8 mouse cellular contexts compared by ENCODE assay signal in the genomic region with DNA sequence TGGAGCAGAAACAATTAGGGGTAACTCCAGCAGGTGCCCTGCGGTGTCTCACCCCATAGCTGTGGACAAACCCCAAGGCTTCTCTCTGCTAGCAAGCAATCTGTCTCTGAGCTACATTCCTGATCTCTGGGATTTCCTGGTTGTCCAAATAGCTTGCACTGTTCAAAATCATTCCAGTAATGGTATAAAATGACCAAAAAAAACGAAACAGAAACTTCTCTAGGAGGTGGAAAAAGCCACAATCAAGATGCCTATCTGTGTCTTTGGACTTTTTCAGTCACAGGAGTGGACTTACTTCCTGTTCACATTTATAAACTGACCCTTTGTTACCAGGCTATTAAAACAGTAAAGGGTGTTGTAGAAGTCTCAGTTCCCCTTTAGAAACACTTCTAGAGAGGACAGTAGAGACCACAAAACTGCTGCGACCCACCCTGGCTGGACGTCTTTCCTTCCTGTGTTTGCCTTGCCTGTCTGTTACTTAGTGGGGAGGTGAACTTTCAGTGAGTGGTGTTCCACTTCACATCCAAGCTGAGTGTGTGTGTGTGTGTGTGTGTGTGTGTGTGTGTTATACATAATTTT. TPM values are rescaled to one million over a fixed set of nuclear protein-coding genes. Genes with fewer than 3 reads are reported as not detected.
A peak's percentile ranks its signal among the peaks of the same experiment; 100 is the strongest.
DNase-seq lines count a peak whose midpoint lies in the region; ATAC-seq and TF ChIP-seq lines count a peak whose summit lies in the region.
"Had no signal": no experiment of that assay in that cellular context is flagged by ENCODE, and none has a peak within 500 bp of the region (broad histone marks: within the 10 kb centered on the region; RNA-seq: fewer than 3 reads in every experiment).

No protein-coding gene starts in this region.

- H3K9ac ChIP-seq in lung, embryonic 16.5 days (ENCODE audit: low read length): no peak overlapping the region; the same call in 1 of the 2 replicates
- no peak overlapping the region for H3K9ac ChIP-seq in forebrain, embryonic 16.5 days (replicated peaks; ENCODE audit: low read depth, low read length)
- H3K9ac ChIP-seq in liver, postnatal 0 days (replicated peaks): no peak overlapping the region
- H3K9ac ChIP-seq in stomach, embryonic 16.5 days (ENCODE audit: low read length): no peak overlapping the region

- 43% methylated on average over 4 of the region's 4 CpGs for WGBS in lung, embryonic 16.5 days
- 82% methylated on average over 4 of the region's 4 CpGs for WGBS in forebrain, embryonic 16.5 days
- 28% methylated on average over 4 of the region's 4 CpGs for WGBS in liver, postnatal 0 days (ENCODE audit: insufficient replicate concordance)
- 55% methylated on average over 4 of the region's 4 CpGs for WGBS in stomach, embryonic 16.5 days

- no peaks in the 10 kb centered on the region for H3K36me3 ChIP-seq in lung, embryonic 16.5 days (ENCODE audit: control insufficient read depth, insufficient read depth, low read length)
- H3K36me3 ChIP-seq in forebrain, embryonic 16.5 days (ENCODE audit: control insufficient read depth, insufficient read depth): no peaks in the 10 kb centered on the region
- H3K36me3 ChIP-seq in liver, postnatal 0 days (replicated peaks; ENCODE audit: insufficient read depth, low read length): no peaks in the 10 kb centered on the region
- no peaks in the 10 kb centered on the region for H3K36me3 ChIP-seq in stomach, embryonic 16.5 days (ENCODE audit: control insufficient read depth, insufficient read depth, low read length)

- H3K4me2 ChIP-seq in lung, embryonic 16.5 days (ENCODE audit: low read depth, low read length): no peak overlapping the region
- peak overlapping the region; percentile 75 for H3K4me2 ChIP-seq in forebrain, embryonic 16.5 days (ENCODE audit: low read length)
- H3K4me2 ChIP-seq in liver, postnatal 0 days (ENCODE audit: low read depth, low read length): peak overlapping the region; percentile 61
- peak overlapping the region; percentile 51 for H3K4me2 ChIP-seq in stomach, embryonic 16.5 days (ENCODE audit: low read depth, low read length)

- TF ChIP-seq EP300 in liver, postnatal 0 days (IDR thresholded peaks at IDR 0.05; ENCODE audit: low read depth): no peak

- no peak overlapping the region for H3K4me3 ChIP-seq in lung, embryonic 16.5 days (ENCODE audit: low read length)
- H3K4me3 ChIP-seq in forebrain, embryonic 16.5 days (replicated peaks; ENCODE audit: low read length): peak overlapping the region; percentile 53; the same call in 1 of the 2 replicates
- H3K4me3 ChIP-seq in liver, postnatal 0 days (ENCODE audit: low read depth, low read length): peak overlapping the region; percentile 11; the same call in 1 of the 2 replicates
- peak overlapping the region; percentile 22; the same call in 1 of the 2 replicates for H3K4me3 ChIP-seq in stomach, embryonic 16.5 days (replicated peaks; ENCODE audit: low read length)

- H3K27ac ChIP-seq in lung, embryonic 16.5 days (ENCODE audit: low read length): no peak overlapping the region
- no peak overlapping the region for H3K27ac ChIP-seq in forebrain, embryonic 16.5 days (ENCODE audit: low read length)
- peak overlapping the region; percentile 40; the same call in 1 of the 2 replicates for H3K27ac ChIP-seq in liver, postnatal 0 days (ENCODE audit: low read depth)
- H3K27ac ChIP-seq in stomach, embryonic 16.5 days (ENCODE audit: low read length): no peak overlapping the region

- H3K27me3 ChIP-seq in lung, embryonic 16.5 days (ENCODE audit: control insufficient read depth, insufficient read depth, low read depth, low read length): no peaks in the 10 kb centered on the region
- H3K27me3 ChIP-seq in forebrain, embryonic 16.5 days (replicated peaks; ENCODE audit: control insufficient read depth, insufficient read depth, low read length): peaks cover 4% of the 10 kb centered on the region; the same call in 1 of the 2 replicates
- H3K27me3 ChIP-seq in liver, postnatal 0 days (ENCODE audit: insufficient read depth, low read length): no peaks in the 10 kb centered on the region
- H3K27me3 ChIP-seq in stomach, embryonic 16.5 days (ENCODE audit: control insufficient read depth, insufficient read depth, low read length): 0 out of 2 replicates have a peak, but pooled peaks cover 3% of the 10 kb centered on the region

- TF ChIP-seq CTCF in liver, postnatal 0 days (IDR thresholded peaks at IDR 0.05; ENCODE audit: low read depth): no peak

- DNase-seq in lung, postnatal 4 days: no peak
- no peak for DNase-seq in liver, postnatal 0 days
- no peak for DNase-seq in layer of hippocampus, postnatal 36 days
- DNase-seq in right cerebral cortex, postnatal 14 days: no peak

- ATAC-seq in lung, embryonic 16.5 days (ENCODE audit: low read depth): 0 out of 2 replicates have a peak, but pooled peaks have one; percentile 5
- no peak for ATAC-seq in forebrain, embryonic 16.5 days
- no peak for ATAC-seq in liver, postnatal 0 days
- ATAC-seq in stomach, embryonic 16.5 days (ENCODE audit: insufficient read depth, low FRiP score): no peak

- H3K9me3 ChIP-seq in lung, embryonic 16.5 days (ENCODE audit: control insufficient read depth, low read length): no peaks in the 10 kb centered on the region
- no peaks in the 10 kb centered on the region for H3K9me3 ChIP-seq in forebrain, embryonic 16.5 days (ENCODE audit: control insufficient read depth, low read length)
- H3K9me3 ChIP-seq in liver, postnatal 0 days (ENCODE audit: low read length): no peaks in the 10 kb centered on the region
- no peaks in the 10 kb centered on the region for H3K9me3 ChIP-seq in stomach, embryonic 16.5 days (replicated peaks; ENCODE audit: control insufficient read depth, low read length)

- H3K4me1 ChIP-seq in lung, embryonic 16.5 days (replicated peaks; ENCODE audit: control insufficient read depth, insufficient read depth, low read length): peaks cover 5% of the 10 kb centered on the region
- H3K4me1 ChIP-seq in forebrain, embryonic 16.5 days (replicated peaks; ENCODE audit: control insufficient read depth, insufficient read depth, low read length): peaks cover 11% of the 10 kb centered on the region
- peaks cover 21% of the 10 kb centered on the region for H3K4me1 ChIP-seq in liver, postnatal 0 days (ENCODE audit: insufficient read depth)
- H3K4me1 ChIP-seq in stomach, embryonic 16.5 days (ENCODE audit: control insufficient read depth, insufficient read depth, low read length): peaks cover 5% of the 10 kb centered on the region; the same call in 1 of the 2 replicates

RNA-seq across cellular contexts. Expression of a gene that starts 0.7 kb away (rescaled TPM):
- polyA plus RNA-seq in lung, embryonic 16.5 days (2015; fragmentation: Nextera tagmentation; extraction: Ambion mirVana): 0.63 and 0.85 TPM in 2 replicates
- polyA plus RNA-seq in forebrain, embryonic 16.5 days (2015; fragmentation: Nextera tagmentation; extraction: Ambion mirVana): 6.1 and 7.1 TPM in 2 replicates
- 0.31 and 0.47 TPM in 2 replicates for polyA plus RNA-seq in liver, postnatal 0 days (2015; fragmentation: Nextera tagmentation; extraction: Ambion mirVana)
- polyA plus RNA-seq in stomach, embryonic 16.5 days (2015; fragmentation: Nextera tagmentation; extraction: Ambion mirVana): 0.77 and 1.2 TPM in 2 replicates
- 10 to 100 TPM; 40.1 to 44.9 TPM for total RNA-seq in layer of hippocampus, postnatal 36 days (2021)

RNA-seq across cellular contexts. Expression of a gene that starts 18.8 kb away (rescaled TPM):
- polyA plus RNA-seq in lung, embryonic 16.5 days (2015; fragmentation: Nextera tagmentation; extraction: Ambion mirVana): 52.3 and 57.1 TPM in 2 replicates
- 109 and 125 TPM in 2 replicates for polyA plus RNA-seq in forebrain, embryonic 16.5 days (2015; fragmentation: Nextera tagmentation; extraction: Ambion mirVana)
- polyA plus RNA-seq in liver, postnatal 0 days (2015; fragmentation: Nextera tagmentation; extraction: Ambion mirVana): 21.1 and 23.5 TPM in 2 replicates
- 60.7 and 63.4 TPM in 2 replicates for polyA plus RNA-seq in stomach, embryonic 16.5 days (2015; fragmentation: Nextera tagmentation; extraction: Ambion mirVana)
- 10 to 100 TPM; 42.8 to 46.6 TPM for total RNA-seq in layer of hippocampus, postnatal 36 days (2021)

RNA-seq across cellular contexts. Expression of a gene that starts 43.5 kb away (rescaled TPM):
- polyA plus RNA-seq in lung, embryonic 16.5 days (2015; fragmentation: Nextera tagmentation; extraction: Ambion mirVana): 1.6 and 3.4 TPM in 2 replicates
- not detected in 2 replicates for polyA plus RNA-seq in forebrain, embryonic 16.5 days (2015; fragmentation: Nextera tagmentation; extraction: Ambion mirVana)
- 0.49 TPM in 1 of 2 replicates, not detected in the other for polyA plus RNA-seq in liver, postnatal 0 days (2015; fragmentation: Nextera tagmentation; extraction: Ambion mirVana)
- polyA plus RNA-seq in stomach, embryonic 16.5 days (2015; fragmentation: Nextera tagmentation; extraction: Ambion mirVana): 0.60 and 9.8 TPM in 2 replicates
- under 1 TPM; 0.46 to 0.77 TPM for total RNA-seq in layer of hippocampus, postnatal 36 days (2021)
- total RNA-seq: adrenal gland, postnatal 25 days had no signal

RNA-seq across cellular contexts. Expression of a gene that starts 50.7 kb away (rescaled TPM):
- 27.9 and 28.4 TPM in 2 replicates for polyA plus RNA-seq in lung, embryonic 16.5 days (2015; fragmentation: Nextera tagmentation; extraction: Ambion mirVana)
- polyA plus RNA-seq in forebrain, embryonic 16.5 days (2015; fragmentation: Nextera tagmentation; extraction: Ambion mirVana): 11.6 and 14.2 TPM in 2 replicates
- polyA plus RNA-seq in liver, postnatal 0 days (2015; fragmentation: Nextera tagmentation; extraction: Ambion mirVana): 1.1 and 1.2 TPM in 2 replicates
- 3.6 and 4.0 TPM in 2 replicates for polyA plus RNA-seq in stomach, embryonic 16.5 days (2015; fragmentation: Nextera tagmentation; extraction: Ambion mirVana)
- 10 to 100 TPM; 10.5 to 12.3 TPM for total RNA-seq in layer of hippocampus, postnatal 36 days (2021)

RNA-seq across cellular contexts. Expression of a gene that starts 55.3 kb away (rescaled TPM):
- polyA plus RNA-seq in lung, embryonic 16.5 days (2015; fragmentation: Nextera tagmentation; extraction: Ambion mirVana): 0.08 and 0.20 TPM in 2 replicates
- polyA plus RNA-seq in forebrain, embryonic 16.5 days (2015; fragmentation: Nextera tagmentation; extraction: Ambion mirVana): 0.38 TPM in 1 of 2 replicates, not detected in the other
- polyA plus RNA-seq in liver, postnatal 0 days (2015; fragmentation: Nextera tagmentation; extraction: Ambion mirVana): 1.7 and 1.9 TPM in 2 replicates
- polyA plus RNA-seq in stomach, embryonic 16.5 days (2015; fragmentation: Nextera tagmentation; extraction: Ambion mirVana): 0.20 and 0.21 TPM in 2 replicates
- 1 to 10 TPM in 1 of 2 experiments, under 1 TPM in 1; 0.71 to 1.7 TPM for total RNA-seq in layer of hippocampus, postnatal 36 days (2021)
- total RNA-seq: adrenal gland, postnatal 25 days had no signal
